Mouse (Mus musculus): ENCODE measurements around the gene Alk. TPM values are rescaled to one million over a fixed set of nuclear protein-coding genes. Genes with fewer than 3 reads are reported as not detected.

Alk gene
- polyA plus RNA-seq (2012; ENCODE audit: low replicate concordance): not detected in 2 replicates

DNA sequence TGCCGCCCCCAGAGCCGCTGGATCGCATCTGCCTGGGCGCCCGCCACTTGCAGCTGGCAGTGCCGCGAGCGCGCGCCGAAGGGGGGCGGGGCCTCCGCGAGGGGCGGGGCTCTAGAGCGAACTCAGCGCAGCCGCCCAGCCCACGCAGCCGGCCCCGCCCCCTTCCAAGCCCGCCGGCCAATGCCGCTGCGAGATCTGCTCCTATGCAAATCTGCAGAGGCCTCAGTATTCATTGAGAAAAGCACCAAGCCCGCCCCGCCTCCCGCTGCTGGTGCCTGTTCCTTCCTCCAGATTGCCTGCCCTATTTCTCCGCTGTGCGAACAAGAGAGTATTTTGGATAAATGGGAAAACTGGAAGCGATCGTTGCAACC lies at the start of gene Alk:
Gene Alk (minus strand): TSS at position 18 of the 371 bp plus-strand sequence.

Other genes with a start within 250 kb of the Alk start
- 14.9 and 18.1 TPM in 2 replicates for gene Ypel5, start 231.8 kb upstream of the Alk start, polyA plus RNA-seq (2012; ENCODE audit: low replicate concordance)

All from hematopoietic multipotent progenitor cell, adult 10-12 weeks (in vitro differentiated cells).